Mouse (Mus musculus): Measurements from ENCODE around the gene Adgrl3.

The Adgrl3 gene

GRCm38 (mm10) chr5:81218500-81219057 lies 198.6 kb downstream of the Adgrl3 start:
- no peak for ATAC-seq (ENCODE audit: insufficient number of reproducible peaks, low FRiP score, low TSS enrichment)

DNA sequence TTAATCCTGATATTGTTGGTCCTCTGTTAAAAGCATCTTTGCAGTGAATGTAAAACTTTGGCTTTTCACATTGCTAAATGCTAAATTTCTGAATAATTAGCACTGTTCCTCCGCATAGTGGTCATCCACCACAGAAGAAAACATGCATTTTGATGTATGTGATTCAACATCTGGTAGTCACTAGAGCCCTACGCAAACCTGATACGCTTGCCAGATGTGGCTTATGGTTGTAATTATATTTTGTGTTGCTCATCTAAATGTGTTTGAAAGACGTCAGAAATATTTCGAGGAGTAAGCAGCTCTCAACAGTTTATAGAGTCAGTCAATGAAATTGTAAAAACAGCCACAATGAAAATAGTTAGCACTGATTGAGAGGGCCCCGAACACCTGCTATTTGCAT lies 204.5 kb downstream of the Adgrl3 start:
- ATAC-seq (ENCODE audit: insufficient number of reproducible peaks, low FRiP score, low TSS enrichment): no peak

GRCm38 (mm10) chr5:81225486-81225885 lies 205.5 kb downstream of the Adgrl3 start:
- no peak for ATAC-seq (ENCODE audit: insufficient number of reproducible peaks, low FRiP score, low TSS enrichment)

DNA sequence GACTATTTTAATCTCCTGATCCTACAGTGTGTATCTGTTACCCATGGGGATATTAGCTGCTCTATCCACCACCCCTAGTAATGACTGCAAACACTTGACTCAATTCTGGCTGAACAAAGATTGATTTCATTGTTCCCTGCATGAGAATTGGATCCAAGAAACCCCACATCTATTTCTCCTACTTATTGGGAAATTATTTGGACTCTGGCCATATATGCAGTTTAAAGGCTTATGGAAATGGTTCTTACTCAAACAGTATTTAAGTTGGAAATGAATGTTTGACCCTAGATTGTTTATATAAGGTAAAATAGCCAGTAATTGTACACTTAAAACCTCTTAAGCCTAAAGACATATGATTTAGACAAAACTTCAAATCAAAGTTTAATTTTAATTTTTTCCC lies 207.3 kb downstream of the Adgrl3 start:
- ATAC-seq (ENCODE audit: insufficient number of reproducible peaks, low FRiP score, low TSS enrichment): no peak

- peak; percentile 66 for ATAC-seq (ENCODE audit: insufficient number of reproducible peaks, low FRiP score, low TSS enrichment)
Observed at GRCm38 (mm10) chr5:81248724-81249123, 228.8 kb downstream of the Adgrl3 start.

DNA sequence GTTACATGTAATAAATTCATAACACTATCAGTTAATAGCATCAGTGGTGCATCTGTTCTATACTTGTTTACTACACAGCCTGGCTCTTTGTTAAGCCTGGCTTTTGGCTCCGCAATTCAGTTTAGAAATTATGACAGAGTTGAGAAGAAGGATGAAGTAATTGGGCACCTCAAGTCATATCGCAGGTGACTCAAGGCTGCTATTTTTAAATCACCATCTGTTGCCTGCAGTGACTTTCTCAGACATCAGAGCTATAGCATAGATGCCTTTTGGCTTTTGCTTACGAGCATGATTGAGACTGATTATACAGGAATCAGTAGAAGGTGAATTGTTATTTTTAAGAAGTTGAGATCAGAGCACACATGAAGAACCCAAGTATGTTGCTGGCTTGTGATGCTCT lies 236.2 kb downstream of the Adgrl3 start:
- ATAC-seq (ENCODE audit: insufficient number of reproducible peaks, low FRiP score, low TSS enrichment): peak; percentile 89

GRCm38 (mm10) chr5:81269689-81270088 lies 249.8 kb downstream of the Adgrl3 start:
- no peak for ATAC-seq (ENCODE audit: insufficient number of reproducible peaks, low FRiP score, low TSS enrichment)

GRCm38 (mm10) chr5:81275346-81276047 lies 255.6 kb downstream of the Adgrl3 start:
- ATAC-seq (ENCODE audit: insufficient number of reproducible peaks, low FRiP score, low TSS enrichment): no peak

- no peak for ATAC-seq (ENCODE audit: insufficient number of reproducible peaks, low FRiP score, low TSS enrichment)
Observed at GRCm38 (mm10) chr5:81279246-81279645, 259.3 kb downstream of the Adgrl3 start.

- no peak for ATAC-seq (ENCODE audit: insufficient number of reproducible peaks, low FRiP score, low TSS enrichment)
Observed at GRCm38 (mm10) chr5:81285643-81286042, 265.7 kb downstream of the Adgrl3 start.

DNA sequence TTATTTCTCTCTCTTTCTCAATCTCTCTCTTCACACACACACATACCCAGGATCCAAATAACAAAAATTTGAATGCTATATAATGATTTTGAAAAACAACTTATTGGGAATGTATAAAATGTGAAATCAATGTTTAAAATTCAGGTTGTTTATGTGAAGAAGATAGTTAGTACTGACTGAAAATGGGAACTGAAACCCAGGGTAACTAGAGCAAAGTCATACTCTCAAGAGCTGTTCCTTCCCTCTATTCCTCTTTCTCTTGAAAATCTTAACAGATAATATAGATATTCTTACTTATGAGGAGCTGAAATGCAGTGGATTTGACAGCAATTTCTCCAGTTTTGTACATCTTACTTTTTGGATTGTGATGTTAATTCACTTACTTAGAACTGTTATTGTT lies 281.9 kb downstream of the Adgrl3 start:
- no peak for ATAC-seq (ENCODE audit: insufficient number of reproducible peaks, low FRiP score, low TSS enrichment)

GRCm38 (mm10) chr5:81317406-81318112 lies 297.6 kb downstream of the Adgrl3 start:
- ATAC-seq (ENCODE audit: insufficient number of reproducible peaks, low FRiP score, low TSS enrichment): no peak

DNA sequence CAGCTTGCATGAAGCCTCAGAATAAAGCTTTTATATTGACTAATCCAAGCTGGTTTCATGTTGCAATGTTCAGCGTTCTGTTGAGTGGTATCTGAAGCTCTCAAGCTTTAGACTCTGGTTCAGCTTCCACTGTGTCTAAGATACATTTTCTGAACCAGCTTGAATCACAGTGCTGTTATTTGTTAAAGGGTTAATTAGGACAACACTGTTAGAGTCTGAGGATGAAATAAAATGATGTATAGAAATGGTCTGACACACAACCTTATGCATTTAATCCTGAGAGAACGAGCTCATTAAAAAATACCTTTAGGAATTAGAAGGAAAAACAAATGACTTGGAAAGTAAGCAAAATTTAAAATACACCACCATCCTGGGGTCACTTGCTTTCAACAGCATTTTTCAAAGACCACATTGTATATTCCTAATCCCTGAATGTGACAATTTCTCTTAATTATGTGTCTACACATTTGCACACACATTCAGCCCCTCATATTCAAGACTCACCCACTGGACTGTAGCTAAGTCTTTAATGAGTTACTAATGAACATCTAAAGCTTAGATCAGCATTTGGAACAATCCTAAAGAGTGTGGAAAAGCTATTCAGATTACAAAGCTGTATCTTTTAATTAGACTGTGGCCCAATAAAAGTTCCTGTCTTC lies 301.5 kb downstream of the Adgrl3 start:
- ATAC-seq (ENCODE audit: insufficient number of reproducible peaks, low FRiP score, low TSS enrichment): no peak

DNA sequence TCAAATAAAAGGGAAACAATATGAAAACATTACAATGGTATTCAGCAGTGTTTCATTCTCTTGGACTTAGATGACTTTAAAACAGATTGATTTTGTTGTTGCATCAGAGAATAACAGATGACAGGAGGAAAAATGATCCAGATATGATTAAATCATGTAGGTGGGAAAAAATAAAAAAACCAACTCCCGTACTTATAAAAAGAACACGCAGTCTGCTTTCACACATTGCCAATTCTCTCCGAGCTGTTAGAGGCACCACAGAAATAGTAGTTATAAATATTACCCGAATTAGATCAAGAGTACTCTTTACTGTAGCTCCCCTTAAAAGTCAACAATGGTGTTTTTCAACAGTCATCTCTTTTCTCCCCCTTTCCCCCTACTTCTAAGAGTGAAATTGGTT lies 302.1 kb downstream of the Adgrl3 start:
- ATAC-seq (ENCODE audit: insufficient number of reproducible peaks, low FRiP score, low TSS enrichment): no peak

DNA sequence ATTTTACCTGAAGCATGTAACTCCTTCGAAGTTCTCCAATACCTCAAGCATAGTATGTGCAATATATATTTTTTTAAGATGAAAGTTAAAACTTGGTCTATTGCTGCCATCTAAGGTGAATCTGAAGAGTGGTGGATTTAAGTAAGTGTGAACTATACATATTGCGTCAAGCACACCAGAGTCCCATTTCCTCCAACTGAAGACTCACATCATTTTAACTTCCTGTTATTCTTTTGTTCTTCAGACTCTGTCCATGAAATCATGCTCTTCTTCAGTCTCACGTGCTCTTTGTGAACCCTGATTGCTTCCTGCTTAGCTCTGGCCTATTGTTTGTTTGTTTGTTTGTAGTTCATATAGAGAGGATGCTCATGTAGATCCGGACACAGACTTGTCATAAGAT lies 307.0 kb downstream of the Adgrl3 start:
- no peak for ATAC-seq (ENCODE audit: insufficient number of reproducible peaks, low FRiP score, low TSS enrichment)

- no peak for ATAC-seq (ENCODE audit: insufficient number of reproducible peaks, low FRiP score, low TSS enrichment)
Observed at GRCm38 (mm10) chr5:81327392-81327791, 307.5 kb downstream of the Adgrl3 start.

DNA sequence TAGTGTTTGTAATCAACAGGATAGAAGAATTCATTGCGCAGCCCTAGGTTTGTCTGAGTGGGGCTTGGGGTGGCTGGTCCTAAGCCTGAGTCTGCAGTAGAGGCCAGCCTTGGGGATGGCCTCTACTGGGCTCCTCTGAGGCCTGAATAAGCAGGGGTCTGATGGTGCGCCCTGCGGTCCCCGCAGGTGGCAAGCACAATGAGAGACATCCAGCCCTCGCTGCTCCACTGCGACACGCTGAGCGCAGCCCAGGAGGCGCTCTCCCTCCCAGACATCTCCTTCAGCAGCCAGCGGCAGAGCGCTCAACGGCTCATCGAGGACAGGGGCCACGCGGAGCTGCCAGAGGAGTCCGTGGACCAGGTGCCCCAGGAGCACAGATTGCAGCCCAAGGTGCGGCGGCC lies 309.6 kb downstream of the Adgrl3 start:
- no peak; the same call in 1 of the 2 replicates for ATAC-seq (ENCODE audit: insufficient number of reproducible peaks, low FRiP score, low TSS enrichment)

GRCm38 (mm10) chr5:81344330-81344729 lies 324.4 kb downstream of the Adgrl3 start:
- ATAC-seq (ENCODE audit: insufficient number of reproducible peaks, low FRiP score, low TSS enrichment): no peak

DNA sequence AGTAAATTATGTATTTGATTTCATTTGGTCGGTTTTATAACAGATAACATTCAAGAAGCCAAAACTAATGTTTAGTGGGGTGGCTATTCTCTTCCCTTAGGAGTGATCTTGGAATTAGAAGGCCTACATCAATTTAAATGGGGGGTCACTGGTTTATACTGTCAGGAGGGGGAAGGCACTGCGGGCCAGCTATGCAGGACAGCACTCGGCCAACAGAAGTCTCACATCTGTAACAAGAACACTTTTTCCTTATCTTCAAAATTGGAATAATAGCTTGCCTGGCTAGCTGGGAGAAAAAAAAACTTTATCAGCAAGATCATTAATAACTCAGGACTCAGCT lies 325.1 kb downstream of the Adgrl3 start:
- ATAC-seq (ENCODE audit: insufficient number of reproducible peaks, low FRiP score, low TSS enrichment): no peak

DNA sequence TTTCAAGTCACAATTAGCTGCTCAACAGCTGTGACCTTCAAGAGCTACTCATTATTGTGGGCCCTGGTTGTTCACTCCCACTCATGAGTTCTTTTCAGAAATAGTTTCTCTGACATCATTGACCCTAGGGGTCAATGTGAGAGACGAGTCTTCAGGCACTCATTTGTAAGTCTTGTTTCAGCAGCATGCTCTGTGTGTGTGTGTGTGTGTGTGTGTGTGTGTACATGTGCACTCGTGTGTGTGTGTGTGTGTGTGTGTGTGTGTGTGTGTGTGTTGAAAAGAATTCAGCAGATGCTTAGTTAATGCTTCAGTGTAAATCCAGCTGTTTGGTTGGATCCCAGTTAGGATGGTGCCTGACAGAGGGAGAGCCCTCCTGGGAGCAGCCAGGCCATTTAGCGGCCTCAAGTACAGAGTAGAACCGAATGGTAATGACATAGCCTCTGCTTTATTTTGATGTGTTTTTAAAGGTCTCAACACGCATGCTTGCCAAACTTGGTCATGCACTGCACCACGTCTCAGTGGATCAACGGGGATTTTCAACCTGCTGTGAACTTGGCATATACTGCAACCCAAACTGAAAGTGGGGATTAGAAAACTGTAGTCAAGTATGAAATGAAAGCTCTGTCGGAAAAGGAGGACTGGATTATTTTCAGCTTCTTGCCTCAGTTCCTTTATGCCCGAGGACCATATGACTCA lies 325.6 kb downstream of the Adgrl3 start:
- ATAC-seq (ENCODE audit: insufficient number of reproducible peaks, low FRiP score, low TSS enrichment): 0 out of 2 replicates have a peak, but pooled peaks have one; percentile 45

DNA sequence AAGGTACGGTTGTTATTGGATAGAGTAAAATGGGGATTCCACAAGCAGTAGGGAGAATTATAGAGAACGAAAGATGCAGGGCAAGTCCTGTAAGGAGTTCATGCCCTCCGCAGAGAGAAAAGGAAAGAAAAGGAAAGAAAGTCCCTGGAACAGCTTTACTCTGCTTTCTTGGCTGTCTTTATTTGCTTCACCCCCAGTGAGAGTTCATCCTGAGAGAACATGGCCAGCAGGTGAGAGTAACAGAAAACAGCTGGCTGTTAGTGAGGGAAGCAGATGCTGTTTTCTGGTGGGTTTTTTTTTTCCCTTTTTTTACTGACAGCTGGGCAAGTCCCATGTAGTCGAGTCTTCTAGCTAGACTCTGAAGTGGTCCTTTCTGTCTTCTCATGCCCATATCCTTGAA lies 327.6 kb downstream of the Adgrl3 start:
- ATAC-seq (ENCODE audit: insufficient number of reproducible peaks, low FRiP score, low TSS enrichment): no peak

All from cerebellum, adult (tissue).